Mouse (Mus musculus): ENCODE data around the gene Rad51b.
A peak's percentile ranks its signal among the peaks of the same experiment; 100 is the strongest.

Gene Rad51b

GRCm38 (mm10) chr12:79380190-79380589 is 83.1 kb downstream of the Rad51b start:
- no peak for DNase-seq (ENCODE audit: low read depth, low spot score)

GRCm38 (mm10) chr12:79381489-79381888 is 84.4 kb downstream of the Rad51b start:
- DNase-seq (ENCODE audit: low read depth, low spot score) = peak; percentile 12

- DNase-seq (ENCODE audit: low read depth, low spot score) = no peak
Observed at GRCm38 (mm10) chr12:79382416-79382815, 85.3 kb downstream of the Rad51b start.

GRCm38 (mm10) chr12:79383583-79383982 is 86.5 kb downstream of the Rad51b start:
- DNase-seq (ENCODE audit: low read depth, low spot score) = no peak

GRCm38 (mm10) chr12:79384787-79385186 is 87.7 kb downstream of the Rad51b start:
- no peak for DNase-seq (ENCODE audit: low read depth, low spot score)

GRCm38 (mm10) chr12:79385199-79385598 is 88.1 kb downstream of the Rad51b start:
- no peak for DNase-seq (ENCODE audit: low read depth, low spot score)

GRCm38 (mm10) chr12:79387886-79388285 is 90.8 kb downstream of the Rad51b start:
- no peak for DNase-seq (ENCODE audit: low read depth, low spot score)

GRCm38 (mm10) chr12:79389251-79389650 is 92.2 kb downstream of the Rad51b start:
- DNase-seq (ENCODE audit: low read depth, low spot score) = no peak

GRCm38 (mm10) chr12:79389971-79390370 is 92.9 kb downstream of the Rad51b start:
- no peak for DNase-seq (ENCODE audit: low read depth, low spot score)

- DNase-seq (ENCODE audit: low read depth, low spot score) = no peak
Observed at GRCm38 (mm10) chr12:79393636-79394035, 96.6 kb downstream of the Rad51b start.

GRCm38 (mm10) chr12:79403992-79404391 is 106.9 kb downstream of the Rad51b start:
- no peak for DNase-seq (ENCODE audit: low read depth, low spot score)

- no peak for DNase-seq (ENCODE audit: low read depth, low spot score)
Observed at GRCm38 (mm10) chr12:79404494-79404893, 107.4 kb downstream of the Rad51b start.

GRCm38 (mm10) chr12:79408677-79409076 is 111.6 kb downstream of the Rad51b start:
- no peak for DNase-seq (ENCODE audit: low read depth, low spot score)

GRCm38 (mm10) chr12:79409126-79409860 is 112.2 kb downstream of the Rad51b start:
- no peak for DNase-seq (ENCODE audit: low read depth, low spot score)

GRCm38 (mm10) chr12:79412894-79413507 is 115.9 kb downstream of the Rad51b start:
- DNase-seq (ENCODE audit: low read depth, low spot score) = no peak

- no peak for DNase-seq (ENCODE audit: low read depth, low spot score)
Observed at GRCm38 (mm10) chr12:79417360-79417759, 120.3 kb downstream of the Rad51b start.

GRCm38 (mm10) chr12:79420605-79421004 is 123.5 kb downstream of the Rad51b start:
- DNase-seq (ENCODE audit: low read depth, low spot score) = no peak

GRCm38 (mm10) chr12:79429507-79430291 is 132.6 kb downstream of the Rad51b start:
- peak; percentile 72 for DNase-seq (ENCODE audit: low read depth, low spot score)

- DNase-seq (ENCODE audit: low read depth, low spot score) = no peak
Observed at GRCm38 (mm10) chr12:79431138-79431537, 134.1 kb downstream of the Rad51b start.

- no peak for DNase-seq (ENCODE audit: low read depth, low spot score)
Observed at GRCm38 (mm10) chr12:79433724-79434442, 136.8 kb downstream of the Rad51b start.

- no peak for DNase-seq (ENCODE audit: low read depth, low spot score)
Observed at GRCm38 (mm10) chr12:79435474-79435873, 138.4 kb downstream of the Rad51b start.

- DNase-seq (ENCODE audit: low read depth, low spot score) = no peak
Observed at GRCm38 (mm10) chr12:79436035-79436434, 139.0 kb downstream of the Rad51b start.
